Mouse (Mus musculus) lung, adult 2 months (tissue): ENCODE results near the gene Spg11.

Source experiments
- CTCF ChIP-seq: fragments of 200-500 bp; IDR thresholded peaks from 2 replicates; pipeline ENCODE4 v1.5.1; 2011; ENCODE audit warnings: mild to moderate bottlenecking, low read length, control low read depth; ENCODE audit not compliant: insufficient read depth
- POLR2A ChIP-seq: fragments of 200-500 bp; IDR thresholded peaks from 2 replicates; pipeline ENCODE4 v1.6.1; 2011; ENCODE audit warnings: low read depth, mild to moderate bottlenecking, control low read depth, low read length, borderline replicate concordance; ENCODE audit errors: extremely low read depth

DNA sequence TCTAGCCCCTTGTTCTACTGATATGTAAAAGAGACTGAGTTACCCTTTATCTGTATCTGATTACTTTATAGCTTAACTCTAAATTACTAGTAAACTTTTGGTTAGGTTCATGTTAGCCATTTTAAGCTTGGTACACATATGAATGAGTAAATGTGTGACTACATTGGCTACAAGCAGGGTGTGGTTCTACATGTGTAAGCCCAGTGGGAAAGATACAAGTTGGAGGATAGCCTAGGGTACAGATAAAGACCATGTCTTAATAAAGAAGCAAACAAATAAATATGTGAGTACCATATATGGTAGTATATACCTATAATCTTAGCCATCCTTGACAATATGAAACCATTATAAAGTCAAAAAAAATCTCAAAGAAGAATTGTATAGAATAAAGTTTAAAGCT is 74.3 kb downstream of the Spg11 start:
- no peak for TF ChIP-seq POLR2A
- no peak for TF ChIP-seq CTCF
